Mouse (Mus musculus): ENCODE measurements around the gene Samd4b.

DNA sequence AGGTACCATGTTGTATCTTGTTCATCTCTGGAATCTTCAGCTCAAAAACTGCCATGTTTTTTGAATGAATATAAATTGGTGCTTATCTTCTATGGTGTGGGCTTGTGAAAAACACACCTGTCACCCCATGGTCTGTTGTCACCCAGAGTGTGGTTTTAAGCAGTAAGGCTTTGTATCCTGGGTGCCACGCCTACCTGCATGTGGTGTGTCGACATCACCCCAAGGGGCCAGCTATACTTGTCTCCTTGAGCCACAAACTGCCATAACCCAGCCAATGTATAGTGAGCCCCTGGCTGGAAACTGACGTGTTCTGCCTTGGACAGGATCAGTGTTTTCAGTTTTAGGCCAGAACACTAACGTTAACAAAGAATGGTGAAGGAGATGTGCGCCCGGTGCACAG is 213.8 kb downstream of the Samd4b start:
- TF ChIP-seq GATA1 (IDR thresholded peaks at IDR 0.05; ENCODE audit: low read length) (no peak), TAL1 (IDR thresholded peaks at IDR 0.05; ENCODE audit: low read length) (no peak)
